Mouse (Mus musculus) cerebellum, adult 18-20 months (tissue): ENCODE measurements around the gene Pomgnt1.
A peak's percentile ranks its signal among the peaks of the same experiment; 100 is the strongest.

Experiments
- DNase-seq, 2 experiments: peaks; one replicate each; pipeline ENCODE4 v3.0.0; 2021

Gene Pomgnt1

DNA sequence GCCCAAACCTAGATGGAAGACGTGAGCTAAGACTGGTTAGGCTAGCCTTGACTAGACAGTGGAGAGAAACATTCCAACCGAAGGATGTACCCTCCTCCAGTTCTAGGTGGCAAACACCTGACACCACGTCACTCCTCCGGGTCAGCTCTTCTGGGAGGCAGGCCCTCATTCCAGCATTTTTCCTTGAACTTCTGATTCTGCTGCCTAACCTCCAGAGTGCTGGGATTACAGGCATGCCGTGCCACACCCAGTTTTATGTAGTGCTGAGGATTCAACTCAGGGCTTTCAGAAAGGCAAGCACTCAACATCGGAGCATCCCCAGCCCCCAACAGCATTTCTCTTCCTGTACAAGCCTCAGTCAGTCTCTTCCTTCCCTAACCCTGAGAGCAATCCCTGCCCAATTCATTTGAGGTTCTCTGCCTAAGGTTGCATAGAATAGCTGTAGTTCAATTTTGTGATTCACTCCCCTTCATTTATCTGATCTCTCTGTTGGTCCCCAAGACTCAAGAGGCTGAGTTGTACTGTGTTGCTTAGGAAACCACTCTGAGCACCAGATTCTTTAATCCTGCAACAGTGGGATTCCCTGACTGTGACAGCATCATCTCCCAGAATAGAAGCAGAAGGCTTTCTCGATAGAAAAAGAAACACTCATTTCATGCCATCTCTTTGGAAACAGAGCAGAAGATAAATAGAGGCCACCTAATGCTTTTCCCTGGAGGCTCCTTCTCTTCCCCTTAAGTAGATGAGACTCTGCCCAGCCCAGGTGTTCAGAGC lies 17.3 kb downstream of the Pomgnt1 start:
- no peak for DNase-seq

DNA sequence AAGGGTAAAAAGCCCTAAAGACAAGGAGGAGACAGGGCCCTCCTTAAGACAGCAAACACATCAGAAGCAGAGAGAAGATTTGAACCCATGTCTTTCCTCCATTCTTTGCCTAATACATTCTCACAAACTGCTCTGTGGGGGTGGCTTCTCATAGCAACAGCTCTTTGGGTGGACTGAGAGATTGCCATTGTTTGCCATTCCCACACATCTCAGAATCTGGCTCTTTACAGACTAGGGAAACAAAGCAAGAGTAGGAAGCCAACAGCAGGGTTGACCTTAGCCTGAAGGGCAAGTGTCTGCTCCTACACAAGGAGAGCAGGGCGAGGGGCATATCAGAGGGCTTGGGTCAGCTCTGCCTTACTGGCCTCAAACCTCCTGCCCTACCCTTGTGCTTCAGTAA lies 18.1 kb downstream of the Pomgnt1 start:
- DNase-seq = no peak

DNA sequence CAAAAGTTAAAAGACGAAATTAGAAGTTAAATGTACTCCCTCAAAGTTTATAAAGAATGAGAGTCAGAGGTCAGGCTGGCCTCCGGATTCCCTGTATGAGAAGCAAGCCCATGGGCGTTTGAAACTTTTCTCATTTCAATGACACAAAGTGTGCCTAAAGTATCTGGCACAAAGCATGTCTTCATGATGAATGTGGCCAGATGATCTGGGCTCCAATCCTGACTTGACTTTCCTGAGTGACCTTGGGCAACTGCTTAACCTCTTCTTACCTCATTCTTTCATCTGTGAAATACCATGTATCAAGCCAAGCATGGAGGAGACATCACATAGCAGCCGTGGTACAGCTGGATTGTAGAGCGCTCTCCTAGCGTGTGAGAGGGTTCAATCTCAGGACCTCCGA lies 18.6 kb downstream of the Pomgnt1 start:
- no peak for DNase-seq

DNA sequence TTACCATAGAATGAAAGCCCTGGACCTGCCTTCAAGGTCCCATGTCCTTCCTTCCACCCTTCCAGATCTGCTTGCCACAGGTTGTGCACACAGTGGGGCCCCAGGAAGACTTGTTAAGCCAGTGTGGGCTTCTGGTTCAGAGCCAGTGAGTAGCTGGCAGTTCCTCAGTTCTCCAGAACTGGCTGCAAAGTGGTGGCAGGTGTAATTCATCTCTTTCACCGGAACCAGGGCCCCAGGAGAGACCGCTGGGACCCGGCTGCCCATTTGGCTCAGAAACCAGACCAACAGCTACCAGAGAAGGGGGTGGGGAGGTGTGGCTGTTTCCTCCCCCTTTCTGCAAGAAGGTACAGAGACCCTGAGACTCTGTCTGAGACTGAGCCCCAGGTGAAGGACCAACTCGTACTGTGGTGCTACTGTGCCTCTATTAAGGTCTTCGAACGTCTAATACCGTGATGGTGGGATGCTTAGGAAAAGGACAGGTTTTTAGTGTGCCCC lies 19.7 kb downstream of the Pomgnt1 start:
- DNase-seq = peak; percentile 93 to 96

DNA sequence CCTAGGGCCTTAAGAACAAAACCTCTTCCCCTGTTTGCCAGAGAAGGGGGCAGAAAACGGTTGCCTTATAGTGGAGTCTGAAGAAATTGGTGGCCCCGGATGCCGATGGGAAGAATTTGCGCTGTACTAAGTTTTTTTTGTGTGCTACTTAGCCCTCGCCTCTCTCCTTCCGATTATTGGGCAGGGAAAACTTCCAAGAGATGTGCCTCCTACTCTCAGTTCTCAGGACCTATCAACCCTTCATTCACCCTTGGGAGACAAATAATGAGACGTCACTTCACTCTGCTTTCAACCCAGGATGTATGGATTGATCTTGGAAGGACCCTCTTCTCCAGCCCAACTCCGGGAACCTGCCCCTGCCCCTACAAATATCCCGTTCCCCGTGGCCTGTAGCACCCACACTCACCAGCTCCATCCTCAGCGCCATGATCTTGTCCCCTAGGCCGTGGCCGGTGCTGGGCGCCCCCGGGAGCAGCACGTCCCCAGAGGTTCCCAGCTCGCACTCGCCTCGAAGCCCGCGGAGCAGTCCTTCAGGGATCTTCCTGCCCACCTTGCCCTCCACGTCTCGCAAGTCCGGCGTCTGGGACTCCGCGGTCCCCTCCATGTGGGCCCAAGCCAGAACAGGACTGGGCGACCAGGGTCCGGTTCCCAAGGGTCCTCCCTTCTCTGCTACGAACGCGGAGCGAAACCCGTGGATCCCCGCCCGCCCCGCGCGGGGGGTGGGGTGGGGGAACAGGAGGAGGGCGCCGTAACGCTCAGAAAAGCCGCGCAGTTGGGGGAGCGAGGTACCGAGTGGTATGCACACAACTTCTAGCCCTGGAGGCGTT lies 20.5 kb downstream of the Pomgnt1 start:
- DNase-seq = peak; percentile 82 to 88

DNA sequence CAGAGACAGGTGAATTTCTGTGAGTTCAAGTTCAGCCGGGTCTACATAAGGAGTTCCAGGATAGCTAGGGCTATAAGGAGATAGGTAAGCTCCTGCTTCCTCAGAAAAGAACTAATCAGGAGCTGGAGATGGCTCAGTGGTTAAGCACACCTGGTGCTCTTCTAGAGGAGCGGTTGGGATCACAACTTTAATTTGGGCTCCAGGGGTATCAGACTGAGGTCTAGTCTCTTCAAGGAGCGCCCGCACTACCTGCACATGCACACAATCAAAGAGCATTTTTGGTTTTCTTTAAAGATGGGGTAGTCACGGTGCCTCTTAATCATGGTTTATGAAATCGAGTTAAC lies 26.1 kb downstream of the Pomgnt1 start:
- no peak for DNase-seq

DNA sequence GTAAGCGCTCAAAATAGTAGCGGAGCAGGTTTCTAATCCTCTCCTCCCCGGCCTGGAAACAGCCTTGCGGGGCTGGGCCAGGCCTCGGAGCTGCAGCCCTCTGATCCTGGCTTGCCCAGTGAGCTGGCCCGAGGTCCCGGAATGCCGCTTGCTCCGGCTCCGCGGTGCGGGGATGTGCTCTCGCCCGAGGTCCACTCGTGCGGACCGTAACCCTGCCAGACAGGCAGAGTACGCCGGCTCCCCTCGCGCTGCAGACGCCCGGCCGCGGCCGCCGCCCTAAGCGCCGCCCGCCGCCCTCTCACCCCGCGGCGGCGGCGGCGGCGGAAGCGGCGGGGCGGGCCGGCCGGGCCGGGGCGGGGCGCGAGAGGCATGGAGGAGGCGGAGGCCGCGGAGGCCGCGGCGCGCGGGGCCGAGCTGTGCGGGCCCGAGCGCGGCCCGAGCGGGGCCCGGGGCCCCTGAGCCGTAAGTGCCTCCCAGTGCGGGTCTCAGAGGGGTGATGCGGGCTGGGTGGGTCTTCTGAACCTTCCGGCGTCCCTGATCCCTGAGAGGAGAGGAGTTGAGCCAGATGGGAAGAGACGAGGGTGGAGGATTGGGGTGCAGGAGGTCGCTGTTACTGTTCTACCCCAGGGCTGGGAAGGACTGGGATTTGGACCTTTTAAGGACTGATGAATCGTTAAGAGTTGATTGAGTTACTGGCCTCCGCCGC lies 26.7 kb downstream of the Pomgnt1 start:
- peak; percentile 73 to 84 for DNase-seq

DNA sequence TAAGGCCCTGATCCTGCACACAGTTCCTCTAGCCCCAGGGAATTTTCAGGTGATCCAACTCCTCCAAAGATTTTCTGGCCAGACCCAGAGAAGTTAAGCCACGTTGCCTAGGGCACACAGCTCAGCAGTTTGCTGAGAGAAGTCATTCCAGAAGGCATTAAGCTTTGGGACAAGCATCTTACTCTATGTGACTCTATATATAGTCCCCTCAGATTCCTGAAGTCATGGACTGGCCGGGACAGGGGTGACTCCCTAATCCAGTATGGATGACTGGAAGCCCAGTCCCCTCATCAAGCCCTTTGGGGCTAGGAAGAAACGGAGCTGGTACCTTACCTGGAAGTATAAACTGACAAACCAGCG lies 27.2 kb downstream of the Pomgnt1 start:
- no peak for DNase-seq

DNA sequence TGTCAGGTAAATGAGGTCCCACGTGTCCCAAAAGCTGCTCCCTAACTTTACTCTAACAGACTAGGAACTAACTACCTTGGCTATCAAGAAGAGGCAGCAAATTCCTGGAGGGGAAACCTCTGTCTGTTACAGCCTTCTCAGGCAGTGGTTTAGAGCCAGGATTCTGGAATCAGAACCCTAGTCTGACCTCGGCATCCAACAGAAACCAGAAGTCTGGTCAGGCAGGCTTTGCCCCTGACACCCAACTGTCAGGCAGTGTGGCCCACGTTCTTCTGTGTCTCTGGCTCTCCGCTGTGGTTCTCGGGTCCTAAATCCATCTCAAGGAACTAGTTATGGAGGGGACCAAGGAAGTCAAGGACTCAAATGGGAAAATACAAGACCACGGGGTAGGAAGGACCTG lies 27.6 kb downstream of the Pomgnt1 start, which contains the start of gene Lurap1:
Gene Lurap1, minus strand, starts transcription at position 101 of the 400 bp plus-strand sequence.
- DNase-seq = no peak

DNA sequence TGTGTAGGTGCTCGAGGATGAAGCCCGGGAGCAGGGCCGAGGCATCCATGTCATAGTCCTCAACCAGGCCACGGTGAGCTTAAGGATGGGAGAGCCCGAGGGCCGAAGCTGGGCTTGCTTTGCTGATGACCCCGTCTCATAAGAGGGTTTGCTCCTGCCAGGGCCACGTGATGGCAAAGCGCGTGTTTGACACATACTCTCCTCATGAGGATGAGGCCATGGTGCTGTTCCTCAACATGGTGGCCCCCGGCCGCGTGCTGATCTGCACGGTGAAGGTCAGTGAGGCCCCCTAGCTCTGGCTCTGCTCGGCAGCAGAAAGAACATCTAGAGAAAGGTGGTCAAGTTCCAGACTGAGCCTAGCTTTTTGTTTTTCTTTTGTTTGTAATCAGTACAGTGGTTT lies 29.1 kb downstream of the Pomgnt1 start:
- DNase-seq = no peak

DNA sequence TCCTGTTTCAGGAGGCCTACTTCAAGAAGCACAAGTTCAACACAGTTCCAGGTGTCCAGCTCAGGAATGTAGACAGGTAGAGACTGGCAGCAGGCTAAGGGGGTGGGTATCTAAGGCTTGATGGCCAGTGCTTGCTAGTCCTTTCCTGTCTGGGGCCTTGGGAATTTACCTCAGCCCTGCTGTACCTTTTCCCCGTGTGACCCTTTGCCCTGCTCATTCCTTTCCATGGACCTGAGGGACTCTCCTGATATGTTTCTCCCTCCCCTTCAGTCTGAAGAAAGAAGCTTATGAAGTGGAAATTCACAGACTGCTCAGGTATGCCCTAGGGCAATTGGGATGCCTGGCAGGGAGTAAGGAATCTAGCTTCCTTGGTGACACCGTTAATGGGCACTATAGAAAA lies 34.2 kb downstream of the Pomgnt1 start:
- no peak for DNase-seq

DNA sequence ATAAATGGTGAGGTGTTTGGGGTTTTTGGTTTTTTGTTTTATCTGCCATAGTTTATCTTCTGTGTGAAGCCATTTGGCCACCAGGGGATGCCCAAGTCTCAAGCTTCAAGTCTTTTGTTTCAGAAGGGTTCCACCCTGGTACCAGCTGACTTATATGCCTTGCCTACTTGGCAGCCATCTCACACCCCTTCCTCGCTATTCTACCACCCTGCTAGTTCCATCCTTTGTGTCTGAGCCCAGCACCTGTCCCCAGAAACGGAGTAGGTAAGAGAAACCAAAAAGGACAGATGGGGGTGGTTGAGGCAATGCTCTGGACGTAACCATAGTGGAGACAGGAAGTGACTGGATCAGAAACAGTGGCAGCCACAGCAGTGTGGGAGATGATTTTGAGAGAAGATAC lies 36.3 kb downstream of the Pomgnt1 start:
- DNase-seq = peak; percentile 42 to 55

DNA sequence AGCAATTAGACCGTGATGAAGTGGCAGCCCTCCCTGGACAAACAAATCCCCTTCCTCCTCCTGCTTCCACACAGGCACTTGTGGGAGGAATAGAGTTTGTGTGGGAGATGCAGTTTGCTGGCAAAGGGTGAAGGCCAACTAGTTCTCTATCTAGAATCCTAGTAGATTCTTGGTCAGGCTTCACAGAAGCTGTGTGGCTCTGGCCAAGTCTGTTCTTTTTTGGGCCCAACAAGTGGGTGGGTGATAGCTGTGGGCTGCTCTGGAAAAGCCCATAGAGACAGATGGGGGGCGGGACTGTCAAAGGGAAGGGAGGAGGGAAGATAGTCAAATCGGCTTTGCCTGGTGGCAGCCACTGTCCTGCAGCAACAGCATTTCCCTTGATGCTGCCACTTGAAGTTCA lies 37.1 kb downstream of the Pomgnt1 start:
- no peak for DNase-seq

DNA sequence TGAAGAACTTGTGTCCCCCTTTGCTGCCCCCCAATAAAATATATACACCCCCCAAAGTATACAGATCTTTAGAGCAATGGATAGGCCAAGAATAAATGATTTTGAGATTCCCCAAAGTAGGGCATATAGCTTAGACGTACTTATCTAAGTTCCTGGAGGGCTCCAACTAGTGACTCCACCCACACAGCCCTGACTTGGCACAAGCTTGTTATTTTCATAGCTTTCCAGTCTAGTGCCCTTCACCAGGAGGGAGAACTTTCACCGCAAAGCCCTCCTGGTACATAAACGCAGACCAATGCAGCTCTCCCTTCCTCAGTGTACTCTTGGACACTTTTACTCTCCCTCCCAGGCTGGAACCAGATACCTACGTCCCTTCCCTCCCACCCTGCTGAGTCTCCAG lies 38.5 kb downstream of the Pomgnt1 start:
- no peak for DNase-seq

DNA sequence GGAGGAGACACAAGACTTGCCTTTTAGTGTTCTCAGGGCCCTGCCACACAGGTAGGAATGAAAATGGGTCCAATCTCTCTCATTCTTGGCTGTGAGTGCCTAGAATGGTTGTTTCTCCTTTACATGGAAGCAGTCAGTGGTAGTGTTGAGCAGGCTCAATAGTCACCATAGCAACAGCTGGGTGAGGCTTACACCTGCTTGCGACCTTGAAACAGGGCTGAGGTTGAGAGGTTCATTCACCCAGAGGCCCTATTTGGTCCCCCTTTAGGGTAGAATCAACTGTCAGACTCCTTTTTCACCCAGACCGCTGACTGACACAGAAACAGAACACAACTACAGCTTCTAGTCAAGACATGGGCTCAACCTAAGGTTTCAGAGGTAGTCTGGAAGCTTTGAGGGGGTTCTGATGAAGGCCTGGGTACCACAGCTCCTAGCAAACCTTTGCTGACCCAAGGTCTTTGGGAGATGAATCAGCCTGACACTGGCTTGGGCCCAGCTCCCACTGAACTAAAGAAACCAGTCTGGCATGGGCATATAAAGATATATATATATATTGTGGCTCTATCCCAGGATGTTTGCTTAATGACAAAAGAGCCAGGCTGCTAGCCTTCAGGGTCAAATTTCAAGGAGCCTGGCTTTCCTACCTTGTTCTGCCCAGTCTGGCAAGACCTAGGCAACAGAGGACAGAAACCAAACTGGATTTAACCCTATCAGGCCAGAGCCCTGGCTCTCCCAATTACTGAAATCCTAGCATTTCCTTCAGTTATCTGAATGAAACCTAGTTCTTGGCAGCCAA lies 41.3 kb downstream of the Pomgnt1 start:
- DNase-seq = no peak

DNA sequence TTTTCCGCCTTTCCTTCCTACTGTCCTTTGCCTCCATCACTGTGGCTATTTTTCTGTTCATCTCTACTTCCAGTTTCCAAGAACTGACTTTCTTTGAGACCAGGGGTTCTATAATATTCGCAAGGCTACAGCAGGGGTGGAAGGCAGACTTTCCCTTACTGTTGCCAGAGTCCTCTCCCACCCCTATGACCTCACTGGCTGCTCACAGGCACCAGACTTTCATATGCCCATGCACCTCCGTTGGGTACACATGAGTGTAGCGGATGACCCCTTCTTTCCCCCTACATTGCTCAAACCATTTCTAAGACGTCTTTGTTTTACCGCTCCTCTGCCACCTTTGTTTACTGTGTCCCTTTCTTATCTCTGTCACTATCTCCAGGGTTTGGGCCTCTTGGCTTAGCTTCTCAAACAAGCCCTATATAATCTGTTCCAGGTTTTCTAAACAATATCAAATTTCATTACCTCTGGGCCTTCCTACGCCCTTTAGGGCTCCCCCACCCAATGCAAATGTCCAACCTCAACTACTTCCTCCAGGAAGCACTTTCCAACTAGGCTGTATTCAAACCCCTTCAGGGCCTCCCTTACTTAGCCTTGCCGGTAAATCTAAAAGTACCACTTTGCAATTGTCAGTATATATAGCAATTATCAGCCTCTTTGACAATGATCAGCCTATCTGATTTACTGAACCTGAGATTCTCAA lies 42.2 kb downstream of the Pomgnt1 start:
- DNase-seq = no peak

DNA sequence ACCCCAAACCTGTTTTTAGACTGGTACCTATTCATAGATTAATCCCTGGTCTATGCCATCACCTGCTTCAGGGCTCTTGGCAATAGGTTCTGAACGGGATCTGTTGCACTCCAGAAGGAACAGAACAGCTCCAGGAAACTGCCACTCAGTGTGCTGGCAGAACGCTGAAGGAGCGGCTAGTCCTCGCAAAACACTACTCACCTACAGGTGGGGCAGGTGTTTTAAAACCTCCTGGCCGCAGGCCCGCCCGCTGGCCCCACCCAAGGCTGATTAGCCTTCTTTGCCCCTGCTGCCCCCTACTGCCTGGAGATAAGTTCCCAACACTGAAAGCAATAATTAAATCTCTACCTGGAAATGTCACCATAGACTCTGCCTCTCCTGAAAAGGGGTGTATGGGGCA lies 43.8 kb downstream of the Pomgnt1 start, which contains the start of gene Tspan1:
Gene Tspan1, minus strand, starts transcription at position 198 of the 400 bp plus-strand sequence.
- DNase-seq = peak; percentile 58 to 61

DNA sequence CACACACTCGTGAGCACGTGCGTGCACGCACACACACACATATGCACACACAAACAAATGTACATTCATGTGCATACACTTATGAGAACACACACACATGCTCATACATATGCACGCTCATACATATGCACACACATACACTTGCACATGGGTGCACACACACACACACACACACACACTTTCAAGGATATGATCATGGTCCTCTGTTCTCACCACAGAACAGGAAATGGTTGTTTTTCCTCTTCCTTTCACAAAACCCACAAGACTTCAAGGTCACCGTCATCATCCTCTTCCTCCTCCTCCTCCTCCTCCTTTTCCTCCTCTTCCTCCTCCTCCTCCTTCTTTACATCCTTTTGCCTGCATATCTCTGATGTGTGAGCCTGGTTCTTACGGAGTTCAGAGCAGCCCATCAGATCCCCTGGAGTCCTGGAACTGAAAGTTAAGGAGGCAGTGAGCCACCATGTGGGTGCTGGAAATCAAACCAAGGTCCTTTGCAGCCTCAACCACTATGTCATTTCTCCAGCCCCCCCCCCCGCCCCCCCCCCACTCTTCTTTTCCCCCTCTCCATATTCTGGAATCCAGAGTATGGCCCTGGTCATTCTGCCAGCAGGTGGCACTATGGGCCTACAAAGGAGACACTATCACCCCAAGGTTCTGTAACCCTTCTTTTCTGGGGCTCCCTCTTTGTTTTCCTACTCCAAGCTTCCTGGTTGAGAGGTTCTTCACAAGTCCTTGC lies 45.1 kb downstream of the Pomgnt1 start:
- peak; percentile 90 to 91 for DNase-seq

DNA sequence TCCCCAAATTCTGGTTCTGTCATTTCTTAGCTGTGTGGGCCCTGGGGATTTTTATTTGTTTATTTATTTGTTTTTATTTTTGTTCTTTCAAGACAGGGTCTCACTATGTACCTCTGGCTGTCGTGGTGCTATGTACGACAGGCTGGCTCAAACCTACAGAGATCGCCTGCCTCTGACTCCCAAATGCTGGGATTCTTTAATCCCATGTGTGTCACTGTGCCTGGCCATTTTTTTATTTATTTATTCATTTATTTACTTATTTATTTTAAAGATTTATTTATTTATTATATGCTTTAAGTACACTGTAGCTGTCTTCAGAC lies 45.7 kb downstream of the Pomgnt1 start:
- no peak for DNase-seq

DNA sequence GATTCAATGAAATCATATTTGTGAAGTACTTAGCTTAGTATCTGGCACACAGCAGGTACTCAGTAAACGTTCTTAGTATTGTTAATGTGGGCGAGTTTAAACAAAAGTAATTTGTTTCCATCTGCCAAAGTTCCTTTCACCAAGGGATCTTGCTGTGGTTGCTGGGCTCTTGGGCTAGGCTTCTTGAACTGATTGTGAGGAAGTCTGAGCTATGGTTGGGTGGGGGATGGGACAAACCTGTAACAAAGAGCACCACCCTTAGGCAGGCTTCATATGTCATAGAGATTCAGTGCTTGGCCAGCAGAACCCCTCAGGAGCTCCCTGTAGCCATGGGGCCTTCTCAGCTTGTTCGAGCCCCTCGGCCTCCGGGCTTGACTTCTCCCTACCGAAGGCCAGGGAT lies 49.4 kb downstream of the Pomgnt1 start, which contains the start of the genes 1700042G07Rik and Gm49337:
Gene 1700042G07Rik, plus strand, starts transcription at position 301 of the 400 bp plus-strand sequence.
Gene Gm49337, plus strand, starts transcription at position 313 of the 400 bp plus-strand sequence.
- DNase-seq = peak in 1 of 2 experiments; percentile 41

DNA sequence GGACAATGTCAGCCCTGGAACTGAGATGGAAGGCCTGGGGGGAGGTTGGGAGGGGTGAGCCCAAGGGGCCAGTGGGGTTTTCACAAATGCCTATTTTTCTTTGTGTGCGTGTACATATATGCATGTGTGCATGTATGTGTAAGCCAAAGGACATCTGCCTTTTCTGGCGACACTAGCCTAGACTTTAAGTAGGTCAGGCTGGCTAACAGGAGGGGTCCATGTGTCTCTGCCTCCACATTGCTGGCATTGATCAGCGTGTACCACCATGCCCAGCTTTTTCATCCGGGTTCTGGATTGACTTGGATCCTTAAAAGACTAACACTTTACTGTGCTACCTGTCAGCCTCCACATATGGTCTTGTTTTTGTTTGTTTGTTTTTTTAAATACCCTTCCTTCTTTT lies 50.1 kb downstream of the Pomgnt1 start:
- peak; percentile 29 to 39 for DNase-seq
